Mouse (Mus musculus) CH12.LX (cell line): ENCODE data around the gene Xrcc6. TPM values are rescaled to one million over a fixed set of nuclear protein-coding genes. Genes with fewer than 3 reads are reported as not detected.

ENCODE experiments used
- DNase-seq: peaks from one replicate; pipeline ENCODE4 v3.0.0-alpha.2; 2013; ENCODE audit errors: extremely low read depth
- H3K27ac ChIP-seq: 2 replicates; pipeline ENCODE4 v1.5.1; 2012; ENCODE audit warnings: low read depth, mild to moderate bottlenecking, control low read depth, moderate library complexity; ENCODE audit not compliant: insufficient read depth
- H3K27me3 ChIP-seq: replicated peaks from 2 replicates; pipeline ENCODE3; 2012; ENCODE audit warnings: inconsistent platforms
- H3K36me3 ChIP-seq, 2 experiments: replicated peaks in 1 of 2; 2 replicates each; pipeline versions ENCODE3 to v1.6.1; 2012; ENCODE audit warnings: inconsistent platforms in 1 of 2, low read length in 1 of 2, mild to moderate bottlenecking in 1 of 2, mixed read lengths in 1 of 2, moderate library complexity in 1 of 2; ENCODE audit not compliant: control insufficient read depth in 1 of 2, insufficient read depth in 1 of 2
- H3K4me1 ChIP-seq, 2 experiments: 2 replicates each; pipeline ENCODE4 v1.6.1; 2012; ENCODE audit warnings: inconsistent platforms in 1 of 2, moderate library complexity in 1 of 2; ENCODE audit not compliant: insufficient read depth in 2 of 2, control insufficient read depth in 1 of 2
- H3K4me2 ChIP-seq: 2 replicates; pipeline ENCODE4 v1.6.1; 2012; ENCODE audit warnings: low read depth, mild to moderate bottlenecking, control low read depth; ENCODE audit not compliant: poor library complexity, insufficient read depth, severe bottlenecking
- H3K4me3 ChIP-seq, 3 experiments: fragments of 150-350 bp in 1 of 3; sonication (generic) in 1 of 3; replicated peaks in 1 of 3; 2 replicates each; pipeline versions ENCODE3 to v1.5.1; 2011 to 2012; ENCODE audit warnings: low read depth in 2 of 3, low read length in 2 of 3, mild to moderate bottlenecking in 2 of 3, moderate library complexity in 2 of 3, control low read depth in 1 of 3, improper control_type of control experiment in 1 of 3, inconsistent platforms in 1 of 3, mixed read lengths in 1 of 3; ENCODE audit not compliant: poor library complexity in 1 of 3
- H3K79me2 ChIP-seq: replicated peaks from 2 replicates; pipeline ENCODE4 v1.6.1; 2012; ENCODE audit warnings: mild to moderate bottlenecking, moderate library complexity; ENCODE audit not compliant: control insufficient read depth, poor library complexity, insufficient read depth, severe bottlenecking; ENCODE audit errors: extremely low read depth
- H3K9ac ChIP-seq: 2 replicates; pipeline ENCODE4 v1.6.1; 2012; ENCODE audit warnings: low read depth, mild to moderate bottlenecking, control low read depth, moderate library complexity; ENCODE audit not compliant: insufficient read depth
- H3K9me3 ChIP-seq: replicated peaks from 2 replicates; pipeline ENCODE3; 2012; ENCODE audit warnings: low read length, inconsistent platforms, mixed read lengths
- BHLHE40 ChIP-seq: IDR thresholded peaks from 2 replicates; pipeline ENCODE4 v1.6.1; 2011; ENCODE audit warnings: mild to moderate bottlenecking, low read depth, low read length, improper control_type of control experiment
- CTCF ChIP-seq, 2 experiments: IDR thresholded peaks in 1 of 2; conservative IDR thresholded peaks in 1 of 2; 2 replicates each; pipeline ENCODE4 v1.5.1; 2011 to 2012; ENCODE audit warnings: low read depth in 2 of 2, low read length in 2 of 2, improper control_type of control experiment in 1 of 2, inconsistent platforms in 1 of 2, mild to moderate bottlenecking in 1 of 2, moderate library complexity in 1 of 2
- E2F4 ChIP-seq: IDR thresholded peaks from 2 replicates; pipeline ENCODE4 v1.6.1; 2011; ENCODE audit warnings: low read depth, low read length, improper control_type of control experiment; ENCODE audit not compliant: insufficient replicate concordance
- ELF1 ChIP-seq: IDR thresholded peaks from 2 replicates; pipeline ENCODE4 v1.6.1; 2014; ENCODE audit warnings: low read depth, mild to moderate bottlenecking, inconsistent platforms, low read length, improper control_type of control experiment
- EP300 ChIP-seq: IDR thresholded peaks from 2 replicates; pipeline ENCODE4 v1.6.1; 2011; ENCODE audit warnings: low read length, improper control_type of control experiment
- ETS1 ChIP-seq: conservative IDR thresholded peaks from 2 replicates; pipeline ENCODE4 v1.6.1; 2012; ENCODE audit warnings: low read depth, mild to moderate bottlenecking, inconsistent platforms, low read length, improper control_type of control experiment, moderate library complexity
- GABPA ChIP-seq: IDR thresholded peaks from 2 replicates; pipeline ENCODE4 v1.6.1; 2012; ENCODE audit warnings: low read depth, low read length, improper control_type of control experiment, inconsistent platforms; ENCODE audit not compliant: insufficient replicate concordance
- JUND ChIP-seq: conservative IDR thresholded peaks from 2 replicates; pipeline ENCODE4 v1.6.1; 2011; ENCODE audit warnings: low read depth, low read length, improper control_type of control experiment
- KAT2A ChIP-seq: IDR thresholded peaks from 2 replicates; pipeline ENCODE4 v1.6.1; 2012; ENCODE audit warnings: low read length, improper control_type of control experiment, inconsistent platforms; ENCODE audit not compliant: insufficient replicate concordance
- MEF2A ChIP-seq: IDR thresholded peaks from 2 replicates; pipeline ENCODE4 v1.6.1; 2014; ENCODE audit warnings: low read depth, mild to moderate bottlenecking, inconsistent platforms, low read length, improper control_type of control experiment, borderline replicate concordance
- NELFE ChIP-seq: IDR thresholded peaks from 2 replicates; pipeline ENCODE4 v1.6.1; 2011; ENCODE audit warnings: low read depth, low read length, improper control_type of control experiment
- NRF1 ChIP-seq: IDR thresholded peaks from 2 replicates; pipeline ENCODE4 v1.6.1; 2014; ENCODE audit warnings: low read depth, mild to moderate bottlenecking, inconsistent platforms, low read length, improper control_type of control experiment, moderate library complexity
- PAX5 ChIP-seq: IDR thresholded peaks from 2 replicates; pipeline ENCODE4 v1.6.1; 2012; ENCODE audit warnings: low read length, inconsistent platforms, mixed read lengths
- POLR2A ChIP-seq: IDR thresholded peaks from 2 replicates; pipeline ENCODE4 v1.6.1; 2011; ENCODE audit warnings: low read depth, mild to moderate bottlenecking, improper control_type of control experiment, low read length
- POLR2AphosphoS2 ChIP-seq: IDR thresholded peaks from 2 replicates; pipeline ENCODE4 v1.6.1; 2011; ENCODE audit warnings: low read depth, low read length, improper control_type of control experiment
- RAD21 ChIP-seq: IDR thresholded peaks from 2 replicates; pipeline ENCODE4 v1.6.1; 2011; ENCODE audit warnings: low read depth, mild to moderate bottlenecking, low read length, improper control_type of control experiment, moderate library complexity
- RCOR1 ChIP-seq: conservative IDR thresholded peaks from 2 replicates; pipeline ENCODE4 v1.6.1; 2012; ENCODE audit warnings: low read depth, mild to moderate bottlenecking, inconsistent platforms, low read length, improper control_type of control experiment
- SIN3A ChIP-seq: IDR thresholded peaks from 2 replicates; pipeline ENCODE4 v1.6.1; 2012; ENCODE audit warnings: low read length, improper control_type of control experiment, inconsistent platforms
- SMC3 ChIP-seq: IDR thresholded peaks from 2 replicates; pipeline ENCODE4 v1.6.1; 2011; ENCODE audit warnings: low read depth, low read length, improper control_type of control experiment
- TBP ChIP-seq: conservative IDR thresholded peaks from 2 replicates; pipeline ENCODE4 v1.6.1; 2011; ENCODE audit warnings: low read depth, low read length, improper control_type of control experiment
- TCF12 ChIP-seq: IDR thresholded peaks from 2 replicates; pipeline ENCODE4 v1.6.1; 2014; ENCODE audit warnings: low read depth, mild to moderate bottlenecking, inconsistent platforms, low read length, improper control_type of control experiment
- UBTF ChIP-seq: IDR thresholded peaks from 2 replicates; pipeline ENCODE4 v1.6.1; 2012; ENCODE audit warnings: low read depth, mild to moderate bottlenecking, inconsistent platforms, low read length, improper control_type of control experiment, moderate library complexity
- USF1 ChIP-seq: IDR thresholded peaks from 2 replicates; pipeline ENCODE4 v1.6.1; 2014; ENCODE audit warnings: low read depth, mild to moderate bottlenecking, inconsistent platforms, low read length, improper control_type of control experiment
- USF2 ChIP-seq: conservative IDR thresholded peaks from 2 replicates; pipeline ENCODE4 v1.6.1; 2011; ENCODE audit warnings: low read depth, low read length, improper control_type of control experiment
- ZC3H11A ChIP-seq: IDR thresholded peaks from 2 replicates; pipeline ENCODE4 v1.6.1; 2012; ENCODE audit warnings: low read depth, mild to moderate bottlenecking, inconsistent platforms, low read length, improper control_type of control experiment
- ZKSCAN1 ChIP-seq: IDR thresholded peaks from 2 replicates; pipeline ENCODE4 v1.6.1; 2012; ENCODE audit warnings: low read depth, inconsistent platforms, low read length, improper control_type of control experiment, borderline replicate concordance
- ZNF384 ChIP-seq: IDR thresholded peaks from 2 replicates; pipeline ENCODE4 v1.6.1; 2012; ENCODE audit warnings: low read depth, low read length, improper control_type of control experiment, inconsistent platforms
- dilution Hi-C: fragments of 300-500 bp; cut with MboI; formaldehyde crosslinking; loops from 2 replicates; pipeline ENCODE4 v1.14.3; 2020; ENCODE audit warnings: low sequenced_read_pairs; ENCODE audit not compliant: extremely low pct_unique_long_range_greater_than_20kb, extremely low pct_ligation_motif_present
- in situ Hi-C: fragments of 300-500 bp; cut with MboI; formaldehyde crosslinking; loops from 3 replicates; pipeline ENCODE4 v1.14.3; 2019; ENCODE audit warnings: low sequenced_read_pairs, low pct_ligation_motif_present, low pct_unique_long_range_greater_than_20kb, mixed read lengths
- polyA plus RNA-seq: library from polyadenylated mRNA; unstranded; fragments of >175 nt; gene quantifications from 2 replicates; pipeline ENCODE4 v1.2.1, GENCODE M21; 2012; ENCODE audit warnings: low read depth; ENCODE audit not compliant: insufficient read length
- total RNA-seq, 2 experiments: library from RNA; depleted of rRNA; stranded (reverse); fragments of 300-350 nt in 1 of 2; fragments of >200 nt in 1 of 2; gene quantifications; 2 replicates each; pipeline ENCODE4 v1.2.3; 2012 to 2014

Gene Xrcc6
- total and polyA plus RNA-seq, 3 experiments, result 67.3 to 83.5 (median 80.8) TPM

- TF ChIP-seq JUND, result no peak
- TF ChIP-seq PAX5, result no peak
- no peak for TF ChIP-seq RAD21
- TF ChIP-seq ZC3H11A, result no peak
- no peak for TF ChIP-seq MEF2A
- TF ChIP-seq NELFE, result no peak
- no peak for TF ChIP-seq SMC3
- no peak for TF ChIP-seq RCOR1
- TF ChIP-seq ELF1, result no peak
- TF ChIP-seq POLR2AphosphoS2, result no peak
- TF ChIP-seq EP300, result no peak
- TF ChIP-seq GABPA, result no peak
- no peak for TF ChIP-seq BHLHE40
- TF ChIP-seq ZKSCAN1, result no peak
- no peak for TF ChIP-seq TBP
- no peak for TF ChIP-seq E2F4
- H3K4me1 ChIP-seq, result peaks cover 0 to 5% of the 10 kb centered on the region in 2 experiments; a peak in 1 of 4 replicates
- H3K9ac ChIP-seq, result no peak overlapping the region
- no peak overlapping the region for H3K4me3 ChIP-seq
- no peaks in the 10 kb centered on the region for H3K9me3 ChIP-seq
- peaks cover 17 to 47% of the 10 kb centered on the region in 2 experiments for H3K36me3 ChIP-seq
- no peak overlapping the region for H3K27ac ChIP-seq
- H3K27me3 ChIP-seq, result no peaks in the 10 kb centered on the region
- no peaks in the 10 kb centered on the region for H3K79me2 ChIP-seq
- dilution Hi-C loops (no loop called here), in situ Hi-C loops (no loop called here)
- H3K4me2 ChIP-seq, result no peak overlapping the region
- DNase-seq, result no peak
Observed at GRCm38 (mm10) chr15:81990549-81990948, 2.9 kb downstream of the Xrcc6 start.

GRCm38 (mm10) chr15:81993992-81994391 is 6.4 kb downstream of the Xrcc6 start:
- no peak for TF ChIP-seq USF2
- no peak for TF ChIP-seq SMC3
- no peak for TF ChIP-seq ELF1
- TF ChIP-seq CTCF (conservative IDR thresholded peaks at IDR 0.05 in 1 of 2, IDR thresholded peaks at IDR 0.05 in 1 of 2; ENCODE audit: low read depth in 2 of 2, low read length in 2 of 2), result no peak
- no peak for TF ChIP-seq POLR2A
- no peak for TF ChIP-seq TBP
- no peak for TF ChIP-seq UBTF
- TF ChIP-seq TCF12, result no peak
- TF ChIP-seq EP300, result no peak
- no peak for TF ChIP-seq PAX5
- no peak for TF ChIP-seq NRF1
- no peak for TF ChIP-seq SIN3A
- no peak for TF ChIP-seq POLR2AphosphoS2
- no peak for TF ChIP-seq ETS1
- TF ChIP-seq GABPA, result no peak
- no peak for TF ChIP-seq ZNF384
- TF ChIP-seq E2F4, result no peak
- no peak for TF ChIP-seq ZC3H11A
- no peak for TF ChIP-seq KAT2A
- TF ChIP-seq USF1, result no peak
- Histone ChIP-seq H3K9ac (no peak overlapping the region), H3K9me3 (no peaks in the 10 kb centered on the region), H3K79me2 (no peaks in the 10 kb centered on the region), H3K4me3 (no peak overlapping the region), H3K4me1 (no peaks in the 10 kb centered on the region), H3K27me3 (no peaks in the 10 kb centered on the region), H3K27ac (no peak overlapping the region), H3K4me2 (no peak overlapping the region), H3K36me3 (peaks cover 31 to 80% of the 10 kb centered on the region in 2 experiments)
- dilution Hi-C loops, result no loop called here
- DNase-seq, result no peak
- in situ Hi-C loops, result no loop called here
